Mouse (Mus musculus) liver, postnatal 0 days (tissue): ENCODE results near the gene Macrod1. TPM values are rescaled to one million over a fixed set of nuclear protein-coding genes. Genes with fewer than 3 reads are reported as not detected.
A peak's percentile ranks its signal among the peaks of the same experiment; 100 is the strongest.

Source experiments
- ATAC-seq: fragments of 200-750 bp; cut with Nextera tagmentation; 2 replicates; pipeline ENCODE4 v1.8.0; 2017; ENCODE audit warnings: mild to moderate bottlenecking, moderate library complexity
- DNase-seq: peaks from one replicate; pipeline ENCODE4 v3.0.0-alpha.2; 2016
- H3K27ac ChIP-seq: fragments of 300-500 bp; sonication (generic); 2 replicates; pipeline ENCODE4 v1.5.1; 2014; ENCODE audit warnings: antibody characterized with exemption, moderate library complexity, mild to moderate bottlenecking, low read depth
- H3K27me3 ChIP-seq: fragments of 300-500 bp; sonication (generic); 2 replicates; pipeline ENCODE4 v1.6.1; 2014; ENCODE audit warnings: low read length, control low read depth, mixed read lengths; ENCODE audit not compliant: insufficient read depth
- H3K36me3 ChIP-seq: fragments of 300-500 bp; sonication (generic); replicated peaks from 2 replicates; pipeline ENCODE4 v1.6.1; 2014; ENCODE audit warnings: mild to moderate bottlenecking, control low read depth, low read length, moderate library complexity, mixed read lengths; ENCODE audit not compliant: insufficient read depth
- H3K4me1 ChIP-seq: fragments of 300-500 bp; sonication (generic); 2 replicates; pipeline ENCODE4 v1.6.1; 2014; ENCODE audit warnings: antibody characterized with exemption, mild to moderate bottlenecking, control low read depth; ENCODE audit not compliant: insufficient read depth
- H3K4me2 ChIP-seq: fragments of 300-500 bp; sonication (generic); 2 replicates; pipeline ENCODE4 v1.6.1; 2014; ENCODE audit warnings: low read depth, mild to moderate bottlenecking, low read length, moderate library complexity, mixed read lengths
- H3K4me3 ChIP-seq: fragments of 300-500 bp; sonication (generic); 2 replicates; pipeline ENCODE4 v1.5.1; 2014; ENCODE audit warnings: low read depth, low read length
- H3K9ac ChIP-seq: fragments of 300-500 bp; sonication (generic); replicated peaks from 2 replicates; pipeline ENCODE4 v1.6.1; 2014; ENCODE audit warnings: mild to moderate bottlenecking, moderate library complexity
- H3K9me3 ChIP-seq: fragments of 300-500 bp; sonication (generic); 2 replicates; pipeline ENCODE4 v1.6.1; 2016; ENCODE audit warnings: mild to moderate bottlenecking, control low read depth, low read length, mixed read lengths
- CTCF ChIP-seq: sonication (generic); IDR thresholded peaks from 2 replicates; pipeline ENCODE4 v1.5.1; 2016; ENCODE audit warnings: antibody characterized with exemption, low read depth
- EP300 ChIP-seq: IDR thresholded peaks from 2 replicates; pipeline ENCODE4 v1.6.1; 2016; ENCODE audit warnings: antibody characterized with exemption, low read depth, mild to moderate bottlenecking
- WGBS: fragments of 180-500 bp; shearing (Covaris S2); extraction: QIAGEN DNeasy Blood & Tissue Kit; methylation state at CpG from one replicate; pipeline ENCODE4 v1.1.7; 2014; ENCODE audit not compliant: insufficient replicate concordance; 5-methylcytosine and 5-hydroxymethylcytosine counted together
- polyA plus RNA-seq: library from polyadenylated mRNA; unstranded; fragments of >200 nt; fragmentation: Nextera tagmentation; extraction: Ambion mirVana; gene quantifications from 2 replicates; pipeline ENCODE4 v1.2.1, GENCODE M21; 2015

Gene Macrod1
- polyA plus RNA-seq, 1 experiment from 2014 or later, result 11.7 TPM

DNA sequence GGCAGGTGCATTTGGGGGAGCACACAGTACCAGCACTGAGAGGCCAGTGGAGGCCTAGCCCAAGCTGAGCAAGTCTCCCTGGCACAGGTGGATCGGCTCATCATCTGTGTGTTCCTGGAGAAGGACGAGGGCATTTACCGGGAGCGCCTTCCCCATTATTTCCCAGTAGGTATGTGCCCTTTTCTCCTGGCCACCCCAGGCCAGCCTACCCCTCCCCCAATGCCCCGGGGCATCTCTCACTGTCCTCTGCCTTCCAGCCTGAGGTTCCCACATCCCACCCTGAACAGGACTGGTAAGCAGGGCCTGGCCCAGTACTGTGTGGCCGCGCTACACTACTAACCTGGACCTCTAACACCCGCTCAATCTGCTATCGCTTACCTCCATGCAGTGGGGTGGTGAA is 140.8 kb downstream of the Macrod1 start:
- H3K4me2 ChIP-seq, result no peak overlapping the region
- H3K27ac ChIP-seq, result no peak overlapping the region
- peaks cover 42% of the 10 kb centered on the region for H3K36me3 ChIP-seq
- no peak overlapping the region for H3K9ac ChIP-seq
- WGBS, result 88% methylated on average over 9 of the region's 9 CpGs
- ATAC-seq (no peak), DNase-seq (no peak)
- H3K9me3 ChIP-seq, result no peaks in the 10 kb centered on the region
- no peak overlapping the region for H3K4me3 ChIP-seq
- no peaks in the 10 kb centered on the region for H3K27me3 ChIP-seq
- H3K4me1 ChIP-seq, result peaks cover 8% of the 10 kb centered on the region
- no peak for TF ChIP-seq EP300
- TF ChIP-seq CTCF, result no peak

DNA sequence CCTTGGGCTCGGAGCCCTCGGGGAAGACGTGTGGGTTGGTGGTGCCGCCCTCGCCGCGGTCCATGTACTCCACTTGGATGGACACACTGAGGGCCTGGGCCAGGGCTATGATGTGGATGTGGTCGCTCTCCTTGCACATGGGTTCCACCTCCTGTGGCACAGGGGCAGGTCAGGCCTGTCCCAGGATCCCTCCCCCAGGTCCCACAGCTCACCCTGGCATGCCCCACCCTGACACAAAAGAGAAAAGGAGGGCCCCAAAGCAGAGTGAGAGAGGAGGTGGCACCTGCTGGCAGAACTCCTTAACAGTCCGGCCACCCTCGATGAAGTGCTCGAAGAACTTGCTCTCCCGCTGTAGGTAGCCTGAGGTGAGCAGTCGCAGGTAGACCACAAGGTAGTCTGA is 142.5 kb downstream of the Macrod1 start:
- ATAC-seq (no peak), DNase-seq (no peak)
- no peak overlapping the region for H3K4me3 ChIP-seq
- no peaks in the 10 kb centered on the region; the same call in none of the 2 replicates for H3K4me1 ChIP-seq
- H3K9ac ChIP-seq, result no peak overlapping the region
- no peaks in the 10 kb centered on the region for H3K27me3 ChIP-seq
- no peak overlapping the region for H3K4me2 ChIP-seq
- H3K27ac ChIP-seq, result no peak overlapping the region
- TF ChIP-seq CTCF (no peak), EP300 (no peak)
- no peaks in the 10 kb centered on the region for H3K9me3 ChIP-seq
- H3K36me3 ChIP-seq, result peaks cover 58% of the 10 kb centered on the region
- 88% methylated on average over 13 of the region's 13 CpGs for WGBS

DNA sequence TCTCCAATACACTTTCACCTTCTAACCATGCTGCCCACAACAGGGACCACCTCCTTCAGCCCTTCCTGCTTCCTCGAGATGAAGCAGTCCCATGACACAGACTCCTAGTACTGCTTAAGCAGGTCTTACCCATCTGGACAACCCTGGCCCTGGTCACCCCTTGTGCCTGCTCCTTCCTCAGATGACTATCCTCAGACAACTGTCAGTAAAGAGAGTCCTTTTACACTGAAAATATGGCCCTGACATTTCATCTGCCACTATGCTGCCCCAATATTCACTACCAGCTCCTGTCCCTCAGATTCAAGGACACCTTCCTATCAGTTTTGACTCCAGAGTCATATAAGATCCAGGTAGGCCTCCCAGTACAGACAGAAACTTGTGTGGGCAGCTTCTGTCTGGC is 143.8 kb downstream of the Macrod1 start:
- DNase-seq (no peak), ATAC-seq (no peak)
- no peaks in the 10 kb centered on the region for H3K27me3 ChIP-seq
- TF ChIP-seq EP300, result no peak
- no peak for TF ChIP-seq CTCF
- no peak overlapping the region for H3K4me2 ChIP-seq
- no peak overlapping the region for H3K4me3 ChIP-seq
- peaks cover 60% of the 10 kb centered on the region for H3K36me3 ChIP-seq
- H3K27ac ChIP-seq, result no peak overlapping the region
- no peak overlapping the region for H3K9ac ChIP-seq
- H3K9me3 ChIP-seq, result no peaks in the 10 kb centered on the region
- WGBS, result 67% methylated on average over 1 of the region's 1 CpGs
- H3K4me1 ChIP-seq, result peaks cover 12% of the 10 kb centered on the region

DNA sequence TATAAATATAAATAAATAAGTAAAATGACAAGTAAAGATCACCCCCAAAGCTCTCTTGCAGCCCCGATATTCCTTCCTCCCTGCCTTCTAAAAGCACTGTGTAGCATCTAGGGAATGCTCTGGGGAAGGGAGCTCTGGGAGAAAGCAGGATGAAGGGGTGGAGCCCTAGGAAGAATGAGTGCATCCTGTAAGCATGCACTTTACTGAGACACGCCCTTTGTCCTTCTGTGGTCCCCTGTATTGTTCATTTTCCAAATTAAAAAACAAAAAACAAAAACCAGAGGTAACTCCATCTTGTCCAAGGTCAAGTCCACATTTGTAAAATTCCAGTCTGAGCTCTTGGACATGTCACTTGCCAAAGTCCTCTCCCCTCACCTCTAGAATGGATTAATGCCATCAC is 148.3 kb downstream of the Macrod1 start:
- Histone ChIP-seq H3K27me3 (no peaks in the 10 kb centered on the region), H3K4me2 (peak overlapping the region; percentile 80), H3K4me1 (peaks cover 18% of the 10 kb centered on the region), H3K4me3 (peak overlapping the region; percentile 86), H3K9me3 (no peaks in the 10 kb centered on the region), H3K9ac (peak overlapping the region; percentile 80), H3K36me3 (peaks cover 37% of the 10 kb centered on the region), H3K27ac (0 out of 2 replicates have a peak overlapping the region, but pooled peaks have one; percentile 99)
- DNase-seq, result no peak
- TF ChIP-seq CTCF (no peak), EP300 (no peak)
- 67% methylated on average over 2 of the region's 2 CpGs for WGBS
- ATAC-seq, result no peak

DNA sequence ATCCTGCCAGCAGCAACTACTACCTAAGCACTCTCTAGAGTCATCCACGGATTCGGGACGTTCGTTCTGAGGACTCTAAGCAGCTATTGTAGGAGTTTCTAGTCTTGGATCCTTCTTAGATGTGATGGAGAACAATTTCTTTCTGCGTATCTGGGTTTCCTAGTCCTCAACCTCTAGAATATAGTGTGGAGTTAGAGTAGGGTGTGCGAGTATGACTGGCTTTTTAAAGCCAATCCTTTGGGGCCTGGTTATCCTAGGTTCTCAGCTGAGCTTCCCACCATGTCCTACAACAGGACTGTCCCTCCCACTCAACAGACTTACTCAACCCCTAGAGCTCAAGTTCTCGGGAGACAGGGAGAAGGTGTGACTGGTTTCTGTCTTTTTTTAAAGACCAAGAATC is 148.7 kb downstream of the Macrod1 start:
- no peak for ATAC-seq
- H3K4me1 ChIP-seq, result peaks cover 18% of the 10 kb centered on the region
- no peak for TF ChIP-seq EP300
- no peak for TF ChIP-seq CTCF
- H3K27ac ChIP-seq, result peak overlapping the region; percentile 99
- no peak for DNase-seq
- peak overlapping the region; percentile 80 for H3K4me2 ChIP-seq
- H3K9ac ChIP-seq, result peak overlapping the region; percentile 80
- WGBS, result 25% methylated on average over 7 of the region's 7 CpGs
- peak overlapping the region; percentile 86 for H3K4me3 ChIP-seq
- H3K9me3 ChIP-seq, result no peaks in the 10 kb centered on the region
- H3K36me3 ChIP-seq, result peaks cover 33% of the 10 kb centered on the region
- H3K27me3 ChIP-seq, result no peaks in the 10 kb centered on the region

DNA sequence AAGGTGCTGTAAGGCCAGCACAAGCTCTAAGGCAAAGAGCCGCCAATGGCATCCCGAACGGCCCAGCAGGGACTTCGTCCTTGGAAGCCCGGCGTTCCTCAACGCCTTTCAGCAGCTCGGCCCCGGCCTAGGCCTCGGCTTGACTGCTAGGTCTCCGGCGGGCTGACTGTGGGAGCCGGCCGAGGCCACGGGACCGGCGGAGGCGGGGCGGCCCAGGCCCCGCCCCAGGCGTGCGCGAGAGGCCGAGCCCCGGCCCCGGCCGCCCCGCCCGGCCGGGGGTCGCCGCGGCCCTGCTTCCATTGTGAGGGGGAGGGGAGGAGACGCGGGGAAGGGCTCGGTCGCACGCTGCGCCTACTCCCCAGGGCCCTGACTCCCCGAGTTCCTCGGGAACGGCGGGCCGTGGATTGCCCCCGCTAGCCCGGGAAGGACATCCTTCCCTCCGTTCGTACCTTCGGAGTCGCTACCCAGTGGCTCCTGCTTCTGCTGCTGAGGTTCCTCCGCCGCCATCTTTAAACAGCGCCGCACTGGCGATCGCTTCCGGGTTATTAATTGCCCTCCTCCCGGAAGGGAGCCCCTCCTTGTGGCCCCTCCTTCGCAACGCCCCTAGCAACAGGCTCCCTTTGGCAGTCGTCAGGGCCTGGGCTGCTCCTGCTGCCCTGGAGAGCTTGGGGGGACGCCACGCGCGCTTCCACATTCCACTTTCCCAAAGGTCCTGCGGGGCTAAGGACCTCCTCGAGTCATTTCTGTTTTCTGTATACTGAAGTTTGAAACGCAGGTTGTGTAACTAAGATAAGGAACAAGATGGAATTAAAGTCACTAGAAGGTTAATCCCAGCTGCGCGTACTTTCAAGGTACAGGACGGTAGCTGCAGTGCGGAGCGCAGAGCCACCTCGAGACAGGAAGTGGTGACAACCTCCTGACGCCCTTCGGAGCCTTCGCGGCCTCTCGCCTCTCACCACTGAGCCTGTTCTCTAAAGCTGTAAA is 149.4 kb downstream of the Macrod1 start, which contains the start of gene Otub1:
Otub1 (minus strand) TSS at position 564 of the 984 bp plus-strand sequence.
- Histone ChIP-seq H3K9ac (peak within 1 kb of the TSS; percentile 80), H3K4me1 (peaks cover 18% of the 10 kb centered on the region), H3K27ac (peak within 1 kb of the TSS; percentile 99), H3K4me3 (peak within 1 kb of the TSS; percentile 86), H3K27me3 (no peaks in the 10 kb centered on the region), H3K9me3 (no peaks in the 10 kb centered on the region), H3K36me3 (peaks cover 27% of the 10 kb centered on the region), H3K4me2 (peak within 1 kb of the TSS; percentile 80)
- WGBS, result under 1% methylated on average over 65 of the region's 79 CpGs
- ATAC-seq (peak; percentile 98), DNase-seq (peak; percentile 96)
- TF ChIP-seq EP300, result peak; percentile 37; the same call in 1 of the 2 replicates
- no peak; the same call in 1 of the 2 replicates for TF ChIP-seq CTCF
